Mouse (Mus musculus) midbrain, embryonic 16.5 days (tissue): ENCODE data around the gene Olfr23. TPM values are rescaled to one million over a fixed set of nuclear protein-coding genes. Genes with fewer than 3 reads are reported as not detected.
"Not testable (repeated sequence)": the region's sequence is repeated elsewhere in the genome, so short reads cannot be mapped to it uniquely, and the experiment has no call there.

Source experiments
- ATAC-seq: fragments of 200-750 bp; cut with Nextera tagmentation; 2 replicates; pipeline ENCODE4 v1.8.0; 2017; ENCODE audit warnings: moderate TSS enrichment
- H3K27ac ChIP-seq: fragments of 300-500 bp; sonication (generic); 2 replicates; pipeline ENCODE4 v1.5.1; 2014; ENCODE audit warnings: mild to moderate bottlenecking, low read length, mixed read lengths
- H3K27me3 ChIP-seq: fragments of 300-500 bp; sonication (generic); 2 replicates; pipeline ENCODE4 v1.6.1; 2014; ENCODE audit warnings: low read depth, low read length, mixed read lengths; ENCODE audit not compliant: control insufficient read depth, insufficient read depth
- H3K36me3 ChIP-seq: fragments of 300-500 bp; sonication (generic); 2 replicates; pipeline ENCODE4 v1.6.1; 2014; ENCODE audit warnings: mild to moderate bottlenecking, low read length, moderate library complexity, mixed read lengths; ENCODE audit not compliant: control insufficient read depth, insufficient read depth
- H3K4me1 ChIP-seq: fragments of 300-500 bp; sonication (generic); 2 replicates; pipeline ENCODE4 v1.6.1; 2014; ENCODE audit warnings: mild to moderate bottlenecking, low read length, mixed read lengths; ENCODE audit not compliant: control insufficient read depth, insufficient read depth
- H3K4me2 ChIP-seq: fragments of 300-500 bp; sonication (generic); 2 replicates; pipeline ENCODE4 v1.6.1; 2014; ENCODE audit warnings: mild to moderate bottlenecking, low read length, mixed read lengths
- H3K4me3 ChIP-seq: fragments of 300-500 bp; sonication (generic); 2 replicates; pipeline ENCODE4 v1.5.1; 2014; ENCODE audit warnings: low read depth, mild to moderate bottlenecking, low read length, moderate library complexity, mixed read lengths
- H3K9ac ChIP-seq: fragments of 300-500 bp; sonication (generic); 2 replicates; pipeline ENCODE4 v1.6.1; 2014; ENCODE audit warnings: low read depth, low read length, mixed read lengths
- H3K9me3 ChIP-seq: fragments of 300-500 bp; sonication (generic); replicated peaks from 2 replicates; pipeline ENCODE4 v1.6.1; 2014; ENCODE audit warnings: mild to moderate bottlenecking, low read length, mixed read lengths; ENCODE audit not compliant: control insufficient read depth, poor library complexity, severe bottlenecking
- WGBS: fragments of 180-500 bp; shearing (Covaris S2); extraction: QIAGEN DNeasy Blood & Tissue Kit; methylation state at CpG from one replicate; pipeline ENCODE4 v1.1.7; 2014; 5-methylcytosine and 5-hydroxymethylcytosine counted together
- polyA plus RNA-seq: library from polyadenylated mRNA; unstranded; fragments of >200 nt; fragmentation: Nextera tagmentation; extraction: Ambion mirVana; gene quantifications from 2 replicates; pipeline ENCODE4 v1.2.1, GENCODE M21; 2015

Gene Olfr23
- polyA plus RNA-seq: not detected in 2 replicates

GRCm38 (mm10) chr11:73936377-73936776 is at the start of gene Olfr23:
TSS of gene Olfr23 (plus strand) at chr11:73936677.
- ATAC-seq: no peak

GRCm38 (mm10) chr11:73890671-73891070 is 45.8 kb upstream of the Olfr23 start, which contains the start of gene Olfr394:
TSS of gene Olfr394 (minus strand) at chr11:73890771.
- H3K9ac ChIP-seq: no peak within 1 kb of the TSS
- peaks cover 10% of the 10 kb centered on the region for H3K9me3 ChIP-seq
- no peaks in the 10 kb centered on the region for H3K27me3 ChIP-seq
- no peaks in the 10 kb centered on the region for H3K36me3 ChIP-seq
- no peak within 1 kb of the TSS for H3K4me3 ChIP-seq
- H3K4me1 ChIP-seq: no peaks in the 10 kb centered on the region
- no peak within 1 kb of the TSS for H3K27ac ChIP-seq
- ATAC-seq: no peak
- 77% methylated on average over 1 of the region's 1 CpGs for WGBS
- no peak within 1 kb of the TSS for H3K4me2 ChIP-seq

More at GRCm38 (mm10) chr11:73936377-73936776, at the start of gene Olfr23:
- Histone ChIP-seq H3K4me3 (no peak within 1 kb of the TSS), H3K27ac (no peak within 1 kb of the TSS), H3K4me2 (no peak within 1 kb of the TSS), H3K9ac (no peak within 1 kb of the TSS), H3K4me1 (no peaks in the 10 kb centered on the region), H3K9me3 (0 out of 2 replicates have a peak, but pooled peaks cover 4% of the 10 kb centered on the region), H3K27me3 (no peaks in the 10 kb centered on the region), H3K36me3 (no peaks in the 10 kb centered on the region)

DNA sequence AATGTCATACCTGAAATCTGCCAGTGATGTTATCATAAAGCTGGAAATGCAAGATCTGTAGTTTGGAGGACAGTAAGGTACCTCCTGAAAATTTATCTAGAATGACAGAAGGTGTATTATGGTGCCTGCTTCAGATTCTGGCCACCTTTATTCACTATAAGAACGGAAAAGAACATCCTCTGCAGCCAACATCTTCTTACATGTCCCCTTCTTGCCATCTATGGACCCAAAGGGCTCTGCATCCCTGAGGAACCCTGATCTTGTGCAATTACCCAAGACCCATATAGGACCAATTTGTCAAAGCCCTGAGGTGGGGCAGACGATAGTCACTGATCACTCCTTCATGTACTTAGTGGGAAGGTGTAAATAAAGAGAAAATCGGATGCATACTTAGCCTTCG is 27.3 kb upstream of the Olfr23 start, which contains the start of gene Olfr395:
Gene Olfr395, minus strand, starts transcription at position 101 of the 400 bp plus-strand sequence.
- not testable (repeated sequence) for H3K9me3 ChIP-seq, H3K27me3 ChIP-seq, H3K4me1 ChIP-seq, H3K4me3 ChIP-seq, H3K9ac ChIP-seq, H3K27ac ChIP-seq, H3K4me2 ChIP-seq, H3K36me3 ChIP-seq, ATAC-seq
- 79% methylated on average over 4 of the region's 4 CpGs for WGBS

DNA sequence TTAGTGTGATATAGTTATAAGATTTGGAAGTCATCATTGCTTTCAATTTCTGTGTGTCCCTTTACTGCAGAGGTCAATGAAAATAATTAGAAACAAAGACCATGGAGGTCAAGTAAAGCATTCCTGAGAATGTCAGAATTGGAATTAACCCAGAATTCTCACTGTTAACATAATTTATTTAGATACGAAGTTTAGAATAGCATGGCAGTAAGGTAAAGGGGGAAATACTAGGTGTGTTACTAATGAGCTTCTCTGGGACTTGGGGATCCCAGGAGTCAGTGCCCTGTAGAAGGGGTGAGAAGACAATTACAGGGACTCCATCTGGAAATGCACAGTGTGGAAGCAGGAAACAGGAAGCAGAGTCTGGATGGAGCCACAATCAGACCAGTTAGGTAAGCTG is 24.0 kb downstream of the Olfr23 start, which contains the start of gene Olfr397:
Gene Olfr397, plus strand, starts transcription at position 301 of the 400 bp plus-strand sequence.
- peaks cover 18% of the 10 kb centered on the region; the same call in 1 of the 2 replicates for H3K9me3 ChIP-seq
- no peaks in the 10 kb centered on the region for H3K36me3 ChIP-seq
- H3K4me2 ChIP-seq: no peak within 1 kb of the TSS
- no peak within 1 kb of the TSS for H3K4me3 ChIP-seq
- no peaks in the 10 kb centered on the region for H3K27me3 ChIP-seq
- ATAC-seq: no peak
- no peak within 1 kb of the TSS for H3K9ac ChIP-seq
- no peak within 1 kb of the TSS for H3K27ac ChIP-seq
- WGBS: 74% methylated on average over 1 of the region's 1 CpGs
- H3K4me1 ChIP-seq: no peaks in the 10 kb centered on the region

- no peak within 1 kb of the TSS for H3K27ac ChIP-seq
- no peak within 1 kb of the TSS for H3K9ac ChIP-seq
- H3K4me1 ChIP-seq: no peaks in the 10 kb centered on the region
- H3K4me3 ChIP-seq: no peak within 1 kb of the TSS
- ATAC-seq: no peak
- no peaks in the 10 kb centered on the region for H3K27me3 ChIP-seq
- H3K9me3 ChIP-seq: peaks cover 20% of the 10 kb centered on the region
- no peak within 1 kb of the TSS for H3K4me2 ChIP-seq
- no peaks in the 10 kb centered on the region for H3K36me3 ChIP-seq
Measured at GRCm38 (mm10) chr11:73990307-73990706, 53.8 kb downstream of the Olfr23 start, which contains the start of gene Olfr398. TSS of gene Olfr398 (minus strand) at chr11:73990407.

Other genes with a start within 250 kb of the Olfr23 start
- gene Zfp735, start 247.9 kb upstream of the Olfr23 start, polyA plus RNA-seq: not detected in 2 replicates
- gene Olfr389, start 156.0 kb upstream of the Olfr23 start, polyA plus RNA-seq: not detected in 2 replicates
- not detected in 2 replicates for gene Olfr390, start 153.7 kb upstream of the Olfr23 start, polyA plus RNA-seq
- not detected in 2 replicates for gene Olfr391-ps, start 133.6 kb upstream of the Olfr23 start, polyA plus RNA-seq
- not detected in 2 replicates for gene Olfr392, start 119.6 kb upstream of the Olfr23 start, polyA plus RNA-seq
- gene Olfr393, start 85.2 kb upstream of the Olfr23 start, polyA plus RNA-seq: not detected in 2 replicates
- gene Olfr394, start 45.9 kb upstream of the Olfr23 start, polyA plus RNA-seq: not detected in 2 replicates
- gene Olfr395, start 27.4 kb upstream of the Olfr23 start, polyA plus RNA-seq: not detected in 2 replicates
- not detected in 2 replicates for gene Olfr397, start 24.1 kb downstream of the Olfr23 start, polyA plus RNA-seq
- not detected in 2 replicates for gene Olfr398, start 53.7 kb downstream of the Olfr23 start, polyA plus RNA-seq
- gene Olfr139, start 119.9 kb downstream of the Olfr23 start, polyA plus RNA-seq: not detected in 2 replicates
- gene Olfr399, start 119.9 kb downstream of the Olfr23 start, polyA plus RNA-seq: not detected in 2 replicates
- gene Zfp616, start 133.3 kb downstream of the Olfr23 start, polyA plus RNA-seq: not detected in 2 replicates
- not detected in 2 replicates for gene Olfr401, start 177.0 kb downstream of the Olfr23 start, polyA plus RNA-seq
- gene Olfr402, start 216.9 kb downstream of the Olfr23 start, polyA plus RNA-seq: not detected in 2 replicates
- gene Olfr403, start 249.6 kb downstream of the Olfr23 start, polyA plus RNA-seq: not detected in 2 replicates